Comparison of ENCODE assay signal across 7 mouse cellular contexts in genomic region chr3:101130526-101130925, GRCm38 (mm10). TPM values are rescaled to one million over a fixed set of nuclear protein-coding genes. Genes with fewer than 3 reads are reported as not detected.
DNase-seq lines count a peak whose midpoint lies in the region; ATAC-seq and TF ChIP-seq lines count a peak whose summit lies in the region.

No protein-coding gene starts in this region.

- no peak for TF ChIP-seq CTCF in midbrain, postnatal 0 days (IDR thresholded peaks at IDR 0.05)

- peaks cover 13% of the 10 kb centered on the region for H3K4me1 ChIP-seq in heart, embryonic 15.5 days (replicated peaks)
- H3K4me1 ChIP-seq in limb, embryonic 12.5 days (replicated peaks) = peaks cover 18% of the 10 kb centered on the region
- H3K4me1 ChIP-seq in midbrain, postnatal 0 days (ENCODE audit: insufficient read depth, low read length) = no peaks in the 10 kb centered on the region

- H3K4me3 ChIP-seq in heart, embryonic 15.5 days = peak overlapping the region; percentile 26
- H3K4me3 ChIP-seq in limb, embryonic 12.5 days (replicated peaks) = peak overlapping the region; percentile 23
- H3K4me3 ChIP-seq in midbrain, postnatal 0 days (ENCODE audit: low read depth, low read length) = no peak overlapping the region

- H3K27ac ChIP-seq in heart, embryonic 15.5 days = no peak overlapping the region
- H3K27ac ChIP-seq in limb, embryonic 12.5 days = peak overlapping the region; percentile 50
- H3K27ac ChIP-seq in midbrain, postnatal 0 days (ENCODE audit: low read depth, low read length) = no peak overlapping the region

- H3K4me2 ChIP-seq in heart, embryonic 15.5 days = peak overlapping the region; percentile 57
- peak overlapping the region; percentile 53 for H3K4me2 ChIP-seq in limb, embryonic 12.5 days
- H3K4me2 ChIP-seq in midbrain, postnatal 0 days (ENCODE audit: low read depth, low read length, poor library complexity, severe bottlenecking) = 0 out of 2 replicates have a peak overlapping the region, but pooled peaks have one; percentile 5

- H3K9me3 ChIP-seq in heart, embryonic 15.5 days (replicated peaks) = no peaks in the 10 kb centered on the region
- H3K9me3 ChIP-seq in limb, embryonic 12.5 days = no peaks in the 10 kb centered on the region
- no peaks in the 10 kb centered on the region for H3K9me3 ChIP-seq in midbrain, postnatal 0 days (ENCODE audit: low read length)

- DNase-seq in NIH3T3 (ENCODE audit: low read depth) = peak; percentile 60
- peak; percentile 81 for DNase-seq in embryo, embryonic 10.5 days (ENCODE audit: low spot score)
- no peak for DNase-seq in midbrain, postnatal 0 days (ENCODE audit: low spot score)
- DNase-seq in cerebellum, postnatal 4 days (ENCODE audit: low spot score in 2 of 2) = no peak
- no peak for DNase-seq in frontal cortex, postnatal 14 days (ENCODE audit: low spot score in 2 of 2)

- H3K36me3 ChIP-seq in heart, embryonic 15.5 days = no peaks in the 10 kb centered on the region
- H3K36me3 ChIP-seq in limb, embryonic 12.5 days = no peaks in the 10 kb centered on the region
- no peaks in the 10 kb centered on the region for H3K36me3 ChIP-seq in midbrain, postnatal 0 days (ENCODE audit: insufficient read depth, low read length)

- H3K27me3 ChIP-seq in heart, embryonic 15.5 days = no peaks in the 10 kb centered on the region
- no peaks in the 10 kb centered on the region for H3K27me3 ChIP-seq in limb, embryonic 12.5 days
- H3K27me3 ChIP-seq in midbrain, postnatal 0 days (ENCODE audit: insufficient read depth, low read length) = no peaks in the 10 kb centered on the region

- no peak overlapping the region for H3K9ac ChIP-seq in heart, embryonic 15.5 days
- peak overlapping the region; percentile 27; the same call in 1 of the 2 replicates for H3K9ac ChIP-seq in limb, embryonic 12.5 days (replicated peaks)
- H3K9ac ChIP-seq in midbrain, postnatal 0 days (replicated peaks; ENCODE audit: low read length, poor library complexity, severe bottlenecking) = no peak overlapping the region

- no peak for ATAC-seq in heart, embryonic 15.5 days (replicated peaks; ENCODE audit: insufficient number of reproducible peaks, insufficient read depth, low FRiP score, low read depth)
- peak; percentile 68 for ATAC-seq in limb, embryonic 12.5 days (ENCODE audit: insufficient number of reproducible peaks, insufficient read depth, low FRiP score, low TSS enrichment, low read depth)
- ATAC-seq in midbrain, postnatal 0 days (ENCODE audit: low FRiP score) = no peak

- WGBS in heart, embryonic 15.5 days = 4% methylated on average over 11 of the region's 11 CpGs
- WGBS in limb, embryonic 12.5 days = under 1% methylated on average over 11 of the region's 11 CpGs
- WGBS in midbrain, postnatal 0 days = 6% methylated on average over 11 of the region's 11 CpGs

RNA-seq across cellular contexts. Expression of gene Ptgfrn, which starts 20.4 kb away (rescaled TPM):
- 5.7 and 6.0 TPM in 2 replicates for polyA plus RNA-seq in heart, embryonic 15.5 days (2015; fragmentation: Nextera tagmentation; extraction: Ambion mirVana)
- 5.9 and 6.1 TPM in 2 replicates for polyA plus RNA-seq in limb, embryonic 12.5 days (2016; fragmentation: Nextera tagmentation; extraction: Ambion mirVana)
- total RNA-seq in midbrain, postnatal 0 days (2014; rRNA removed) = 53.9 and 58.5 TPM in 2 replicates
- polyA plus RNA-seq in midbrain, postnatal 0 days (2015; fragmentation: Nextera tagmentation; extraction: Ambion mirVana) = 3.7 and 3.8 TPM in 2 replicates

Comparison
In these comparisons a context has a peak if more than half of its experiments do, and no peak if none do; other contexts are left out.
1. DNase-seq: peak in NIH3T3 (single experiment) and embryo, embryonic 10.5 days (single experiment); none in midbrain, postnatal 0 days (single experiment), cerebellum, postnatal 4 days (0 of 2) and frontal cortex, postnatal 14 days (0 of 2).
2. H3K4me2 ChIP-seq: peak in every context shown above with its lines; median percentile 57 in heart, embryonic 15.5 days; 53 in limb, embryonic 12.5 days; 5 in midbrain, postnatal 0 days.